Mouse (Mus musculus) kidney, postnatal 14 days (tissue): ENCODE data around the gene Arhgef11.

Experiments
- DNase-seq: peaks from one replicate; pipeline ENCODE4 v3.0.0; 2022; ENCODE audit warnings: mixed read lengths

Arhgef11 gene

GRCm38 (mm10) chr3:87718525-87718924 lies 101.2 kb downstream of the Arhgef11 start:
- no peak for DNase-seq

- DNase-seq: no peak
These were observed 107.2 kb downstream of the Arhgef11 start for GRCm38 (mm10) chr3:87724556-87724955.

- DNase-seq: no peak
These were observed 108.2 kb downstream of the Arhgef11 start for GRCm38 (mm10) chr3:87725396-87726160.

GRCm38 (mm10) chr3:87726191-87726590 lies 108.8 kb downstream of the Arhgef11 start:
- no peak for DNase-seq

- no peak for DNase-seq
These were observed 111.3 kb downstream of the Arhgef11 start for GRCm38 (mm10) chr3:87728696-87729095.

GRCm38 (mm10) chr3:87733098-87733497 lies 115.7 kb downstream of the Arhgef11 start:
- no peak for DNase-seq

GRCm38 (mm10) chr3:87733984-87734761 lies 116.8 kb downstream of the Arhgef11 start:
- DNase-seq: no peak

GRCm38 (mm10) chr3:87735335-87735734 lies 118.0 kb downstream of the Arhgef11 start:
- no peak for DNase-seq

- DNase-seq: peak; percentile 5
These were observed 121.5 kb downstream of the Arhgef11 start for GRCm38 (mm10) chr3:87738906-87739305.

GRCm38 (mm10) chr3:87742013-87742412 lies 124.7 kb downstream of the Arhgef11 start:
- no peak for DNase-seq

- DNase-seq: no peak
These were observed 125.4 kb downstream of the Arhgef11 start for GRCm38 (mm10) chr3:87742735-87743134.

GRCm38 (mm10) chr3:87743927-87744326 lies 126.6 kb downstream of the Arhgef11 start:
- no peak for DNase-seq

GRCm38 (mm10) chr3:87745036-87745659 lies 127.8 kb downstream of the Arhgef11 start:
- DNase-seq: peak; percentile 54

- DNase-seq: peak; percentile 62
These were observed 131.1 kb downstream of the Arhgef11 start, which contains the start of gene Lrrc71 for GRCm38 (mm10) chr3:87748431-87748830. Gene Lrrc71 (minus strand): TSS chr3:87748625.

- peak; percentile 75 for DNase-seq
These were observed 131.7 kb downstream of the Arhgef11 start for GRCm38 (mm10) chr3:87749036-87749435.

GRCm38 (mm10) chr3:87749977-87750376 lies 132.6 kb downstream of the Arhgef11 start:
- DNase-seq: no peak

GRCm38 (mm10) chr3:87752567-87752966 lies 135.2 kb downstream of the Arhgef11 start:
- DNase-seq: no peak

GRCm38 (mm10) chr3:87753829-87754228 lies 136.5 kb downstream of the Arhgef11 start:
- no peak for DNase-seq

- peak; percentile 91 for DNase-seq
These were observed 138.6 kb downstream of the Arhgef11 start for GRCm38 (mm10) chr3:87755964-87756363.

- DNase-seq: no peak
These were observed 139.1 kb downstream of the Arhgef11 start for GRCm38 (mm10) chr3:87756488-87756887.

GRCm38 (mm10) chr3:87758641-87759040 lies 141.3 kb downstream of the Arhgef11 start:
- DNase-seq: no peak

- DNase-seq: peak; percentile 70
These were observed 144.3 kb downstream of the Arhgef11 start for GRCm38 (mm10) chr3:87761408-87762375.
